Mouse (Mus musculus) forebrain, embryonic 16.5 days (tissue): ENCODE data around the gene Cntfr. TPM values are rescaled to one million over a fixed set of nuclear protein-coding genes. Genes with fewer than 3 reads are reported as not detected.
"Not testable (repeated sequence)": the region's sequence is repeated elsewhere in the genome, so short reads cannot be mapped to it uniquely, and the experiment has no call there.

ENCODE experiments used
- ATAC-seq: fragments of 200-750 bp; cut with Nextera tagmentation; 2 replicates; pipeline ENCODE4 v1.8.0; 2017; ENCODE audit warnings: mild to moderate bottlenecking, moderate library complexity
- H3K27ac ChIP-seq: fragments of 300-500 bp; sonication (generic); 2 replicates; pipeline ENCODE4 v1.5.1; 2014; ENCODE audit warnings: low read length, control low read depth
- H3K27me3 ChIP-seq: fragments of 300-500 bp; sonication (generic); replicated peaks from 2 replicates; pipeline ENCODE4 v1.6.1; 2014; ENCODE audit warnings: low read length; ENCODE audit not compliant: control insufficient read depth, insufficient read depth
- H3K36me3 ChIP-seq: fragments of 300-500 bp; sonication (generic); 2 replicates; pipeline ENCODE4 v1.6.1; 2014; ENCODE audit not compliant: control insufficient read depth, insufficient read depth
- H3K4me1 ChIP-seq: fragments of 300-500 bp; sonication (generic); replicated peaks from 2 replicates; pipeline ENCODE4 v1.6.1; 2014; ENCODE audit warnings: low read length; ENCODE audit not compliant: control insufficient read depth, insufficient read depth
- H3K4me2 ChIP-seq: fragments of 300-500 bp; sonication (generic); 2 replicates; pipeline ENCODE4 v1.6.1; 2014; ENCODE audit warnings: mild to moderate bottlenecking, low read length, control low read depth
- H3K4me3 ChIP-seq: fragments of 300-500 bp; sonication (generic); replicated peaks from 2 replicates; pipeline ENCODE4 v1.5.1; 2014; ENCODE audit warnings: mild to moderate bottlenecking, low read length, control low read depth
- H3K9ac ChIP-seq: fragments of 300-500 bp; sonication (generic); replicated peaks from 2 replicates; pipeline ENCODE4 v1.6.1; 2014; ENCODE audit warnings: low read depth, low read length, control low read depth
- H3K9me3 ChIP-seq: fragments of 300-500 bp; sonication (generic); 2 replicates; pipeline ENCODE4 v1.6.1; 2016; ENCODE audit warnings: low read length; ENCODE audit not compliant: control insufficient read depth
- WGBS: fragments of 180-500 bp; shearing (Covaris S2); extraction: QIAGEN DNeasy Blood & Tissue Kit; methylation state at CpG from one replicate; pipeline ENCODE4 v1.1.7; 2014; 5-methylcytosine and 5-hydroxymethylcytosine counted together
- polyA plus RNA-seq: library from polyadenylated mRNA; unstranded; fragments of >200 nt; fragmentation: Nextera tagmentation; extraction: Ambion mirVana; gene quantifications from 2 replicates; pipeline ENCODE4 v1.2.1, GENCODE M21; 2015

The Cntfr gene
- polyA plus RNA-seq, 1 experiment from 2014 or later = 16.7 TPM

- Histone ChIP-seq H3K4me2 (peak overlapping the region; percentile 94), H3K36me3 (peaks cover 3% of the 10 kb centered on the region; the same call in 1 of the 2 replicates), H3K9me3 (no peaks in the 10 kb centered on the region), H3K27ac (peak overlapping the region; percentile 68; the same call in 1 of the 2 replicates), H3K9ac (peak overlapping the region; percentile 92), H3K27me3 (no peaks in the 10 kb centered on the region), H3K4me1 (peaks cover 42% of the 10 kb centered on the region), H3K4me3 (peak overlapping the region; percentile 81)
- ATAC-seq = peak; percentile 16
- 42% methylated on average over 31 of the region's 31 CpGs for WGBS
Measured at GRCm38 (mm10) chr4:41712421-41713196, 15.7 kb upstream of the Cntfr start.

- Histone ChIP-seq H3K4me3 (peak overlapping the region; percentile 81), H3K27me3 (no peaks in the 10 kb centered on the region), H3K9ac (peak overlapping the region; percentile 92), H3K9me3 (no peaks in the 10 kb centered on the region), H3K36me3 (no peaks in the 10 kb centered on the region; the same call in 1 of the 2 replicates), H3K4me1 (peaks cover 49% of the 10 kb centered on the region), H3K4me2 (peak overlapping the region; percentile 94), H3K27ac (no peak overlapping the region)
- no peak for ATAC-seq
- WGBS = 53% methylated on average over 16 of the region's 16 CpGs
Measured at GRCm38 (mm10) chr4:41711705-41712375, 15.0 kb upstream of the Cntfr start.

- H3K36me3 ChIP-seq = no peaks in the 10 kb centered on the region
- 70% methylated on average over 4 of the region's 4 CpGs for WGBS
- no peak for ATAC-seq
- no peak overlapping the region for H3K4me3 ChIP-seq
- no peak overlapping the region for H3K9ac ChIP-seq
- H3K27me3 ChIP-seq = no peaks in the 10 kb centered on the region
- no peak overlapping the region for H3K4me2 ChIP-seq
- peaks cover 59% of the 10 kb centered on the region for H3K4me1 ChIP-seq
- H3K9me3 ChIP-seq = no peaks in the 10 kb centered on the region
- no peak overlapping the region for H3K27ac ChIP-seq
Measured at GRCm38 (mm10) chr4:41710229-41710628, 13.3 kb upstream of the Cntfr start.

- H3K4me2 ChIP-seq = no peak overlapping the region
- H3K9me3 ChIP-seq = no peaks in the 10 kb centered on the region
- peaks cover 48% of the 10 kb centered on the region for H3K4me1 ChIP-seq
- H3K27me3 ChIP-seq = no peaks in the 10 kb centered on the region
- no peak overlapping the region for H3K4me3 ChIP-seq
- peak; percentile 42 for ATAC-seq
- H3K36me3 ChIP-seq = no peaks in the 10 kb centered on the region
- 40% methylated on average over 8 of the region's 8 CpGs for WGBS
- no peak overlapping the region for H3K9ac ChIP-seq
- no peak overlapping the region for H3K27ac ChIP-seq
Measured at GRCm38 (mm10) chr4:41708192-41708745, 11.4 kb upstream of the Cntfr start.

GRCm38 (mm10) chr4:41707011-41707535, 10.2 kb upstream of the Cntfr start:
- no peak overlapping the region for H3K27ac ChIP-seq
- no peaks in the 10 kb centered on the region for H3K36me3 ChIP-seq
- no peak overlapping the region for H3K4me3 ChIP-seq
- 0% methylated on average over 13 of the region's 13 CpGs for WGBS
- peaks cover 39% of the 10 kb centered on the region for H3K4me1 ChIP-seq
- peak; percentile 81 for ATAC-seq
- peak overlapping the region; percentile 38 for H3K4me2 ChIP-seq
- H3K27me3 ChIP-seq = no peaks in the 10 kb centered on the region
- no peaks in the 10 kb centered on the region for H3K9me3 ChIP-seq
- no peak overlapping the region for H3K9ac ChIP-seq

- no peak overlapping the region for H3K27ac ChIP-seq
- peaks cover 30% of the 10 kb centered on the region for H3K4me1 ChIP-seq
- H3K4me2 ChIP-seq = peak overlapping the region; percentile 38
- no peaks in the 10 kb centered on the region for H3K36me3 ChIP-seq
- H3K9ac ChIP-seq = no peak overlapping the region
- H3K4me3 ChIP-seq = no peak overlapping the region
- H3K27me3 ChIP-seq = no peaks in the 10 kb centered on the region
- no peaks in the 10 kb centered on the region for H3K9me3 ChIP-seq
- 39% methylated on average over 19 of the region's 19 CpGs for WGBS
- no peak for ATAC-seq
Measured at GRCm38 (mm10) chr4:41705922-41706754, 9.2 kb upstream of the Cntfr start.

GRCm38 (mm10) chr4:41704651-41705050, 7.8 kb upstream of the Cntfr start:
- Histone ChIP-seq H3K27ac (no peak overlapping the region), H3K4me1 (peaks cover 27% of the 10 kb centered on the region), H3K9ac (no peak overlapping the region), H3K36me3 (no peaks in the 10 kb centered on the region), H3K27me3 (no peaks in the 10 kb centered on the region), H3K4me2 (no peak overlapping the region), H3K4me3 (no peak overlapping the region), H3K9me3 (no peaks in the 10 kb centered on the region)
- no peak for ATAC-seq
- 13% methylated on average over 5 of the region's 5 CpGs for WGBS

GRCm38 (mm10) chr4:41702226-41702625, 5.3 kb upstream of the Cntfr start:
- WGBS = 62% methylated on average over 2 of the region's 2 CpGs
- not testable (repeated sequence) for H3K9me3 ChIP-seq, H3K27me3 ChIP-seq, H3K9ac ChIP-seq, H3K4me3 ChIP-seq, H3K36me3 ChIP-seq, ATAC-seq, H3K4me2 ChIP-seq, H3K27ac ChIP-seq
- H3K4me1 ChIP-seq = peaks cover 14% of the 10 kb centered on the region
